21 mouse cellular contexts compared by ENCODE assay signal in the genomic region with DNA sequence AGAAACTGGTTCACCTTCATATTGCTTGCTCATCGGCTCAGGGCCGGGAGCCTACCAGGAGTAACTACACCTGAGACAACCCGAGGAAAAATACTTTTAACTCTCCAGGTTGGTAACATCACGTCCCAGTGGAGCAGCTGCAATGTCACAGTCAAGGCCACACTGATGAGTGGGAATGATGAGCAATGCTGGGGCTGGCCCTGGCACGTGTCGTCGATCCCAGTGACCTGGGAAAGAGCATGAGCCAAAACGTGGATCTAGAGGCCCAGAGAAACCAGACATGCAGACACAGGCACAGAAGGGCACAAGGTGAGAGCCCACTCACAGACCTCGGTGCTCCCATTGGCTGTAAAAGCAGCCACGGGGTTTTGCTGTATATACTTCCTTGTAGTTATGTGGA.
DNase-seq lines count a peak whose midpoint lies in the region; ATAC-seq and TF ChIP-seq lines count a peak whose summit lies in the region.
"Had no signal": no experiment of that assay in that cellular context is flagged by ENCODE, and none has a peak within 500 bp of the region (broad histone marks: within the 10 kb centered on the region; RNA-seq: fewer than 3 reads in every experiment).

No protein-coding gene starts in this region.

- H3K27ac ChIP-seq in gastrocnemius, adult 2 months: peak overlapping the region; percentile 93
- peak overlapping the region; percentile 86; the same call in 1 of the 2 replicates for H3K27ac ChIP-seq in lung, embryonic 14.5 days (ENCODE audit: low read depth)
- no peak overlapping the region for H3K27ac ChIP-seq in heart, embryonic 11.5 days (ENCODE audit: low read depth, low read length)
- H3K27ac ChIP-seq: hindbrain, embryonic 14.5 days; kidney, embryonic 15.5 days; liver, embryonic 13.5 days; neural tube, embryonic 15.5 days had no signal

- intact Hi-C loops in gastrocnemius, adult 2 months (cut with DNase I): loop anchor here (5.0 kb wide), 1 partner anchor 90 kb away; no protein-coding TSS in a partner anchor

- H3K4me1 ChIP-seq in lung, embryonic 14.5 days (ENCODE audit: insufficient read depth): peaks cover 24% of the 10 kb centered on the region
- peaks cover 31% of the 10 kb centered on the region for H3K4me1 ChIP-seq in heart, embryonic 11.5 days (ENCODE audit: control insufficient read depth, insufficient read depth, low read length)
- H3K4me1 ChIP-seq: liver, embryonic 13.5 days had no signal

- H3K9ac ChIP-seq in lung, embryonic 14.5 days: no peak overlapping the region
- H3K9ac ChIP-seq in heart, embryonic 11.5 days (ENCODE audit: low read depth, low read length): no peak overlapping the region
- H3K9ac ChIP-seq: forebrain, postnatal 0 days; hindbrain, embryonic 14.5 days; kidney, embryonic 15.5 days; liver, embryonic 13.5 days; neural tube, embryonic 15.5 days had no signal

- no peak overlapping the region for H3K4me2 ChIP-seq in lung, embryonic 14.5 days
- no peak overlapping the region for H3K4me2 ChIP-seq in heart, embryonic 11.5 days
- H3K4me2 ChIP-seq: hindbrain, embryonic 14.5 days; kidney, embryonic 15.5 days; liver, embryonic 13.5 days; midbrain, embryonic 11.5 days; neural tube, embryonic 15.5 days had no signal

- no peak for TF ChIP-seq CTCF in gastrocnemius, adult 2 months (IDR thresholded peaks at IDR 0.05)
- TF ChIP-seq CTCF in lung, embryonic 14.5 days (IDR thresholded peaks at IDR 0.05; ENCODE audit: low read depth): no peak

- WGBS in lung, embryonic 14.5 days: 65% methylated on average over 10 of the region's 10 CpGs
- WGBS in heart, embryonic 11.5 days (ENCODE audit: insufficient replicate concordance): 72% methylated on average over 10 of the region's 10 CpGs

- H3K36me3 ChIP-seq in lung, embryonic 14.5 days (ENCODE audit: insufficient read depth): no peaks in the 10 kb centered on the region
- H3K36me3 ChIP-seq in heart, embryonic 11.5 days (ENCODE audit: control insufficient read depth, insufficient read depth, low read length): no peaks in the 10 kb centered on the region
- H3K36me3 ChIP-seq: kidney, embryonic 15.5 days; liver, embryonic 13.5 days; neural tube, embryonic 15.5 days had no signal

- H3K27me3 ChIP-seq in lung, embryonic 14.5 days (ENCODE audit: insufficient read depth, low read length): no peaks in the 10 kb centered on the region
- no peaks in the 10 kb centered on the region for H3K27me3 ChIP-seq in heart, embryonic 11.5 days (ENCODE audit: control insufficient read depth, insufficient read depth, low read length)
- H3K27me3 ChIP-seq: kidney, embryonic 15.5 days; liver, embryonic 13.5 days; neural tube, embryonic 15.5 days had no signal

- 0 out of 2 replicates have a peak, but pooled peaks have one; percentile 2 for ATAC-seq in lung, embryonic 14.5 days (ENCODE audit: insufficient read depth)
- ATAC-seq in heart, embryonic 11.5 days (replicated peaks; ENCODE audit: insufficient number of reproducible peaks, low FRiP score, low TSS enrichment): no peak
- ATAC-seq: forebrain, postnatal 0 days; inflammation-experienced regulatory T-cells, adult 6 months; lung, postnatal 0 days had no signal

- H3K4me3 ChIP-seq in gastrocnemius, adult 2 months: peak overlapping the region; percentile 64
- H3K4me3 ChIP-seq in lung, embryonic 14.5 days (ENCODE audit: low read depth, low read length): no peak overlapping the region
- H3K4me3 ChIP-seq in heart, embryonic 11.5 days (ENCODE audit: low read depth, low read length): no peak overlapping the region
- H3K4me3 ChIP-seq: kidney, embryonic 15.5 days; liver, embryonic 13.5 days; neural tube, embryonic 15.5 days had no signal

- H3K9me3 ChIP-seq in lung, embryonic 14.5 days (ENCODE audit: low read depth, low read length): no peaks in the 10 kb centered on the region
- no peaks in the 10 kb centered on the region for H3K9me3 ChIP-seq in heart, embryonic 11.5 days (replicated peaks; ENCODE audit: control insufficient read depth, low read length)
- H3K9me3 ChIP-seq: kidney, embryonic 15.5 days; liver, embryonic 13.5 days; neural tube, embryonic 15.5 days had no signal

- peak; percentile 50 for DNase-seq in gastrocnemius, adult 2 months
- no peak for DNase-seq in gastrocnemius, postnatal 25 days
- no peak for DNase-seq in lung, embryonic 14.5 days
- DNase-seq in lung, postnatal 10 days: no peak
- peak; percentile 80 for DNase-seq in adrenal gland, adult 8-10 months
- DNase-seq in brain, adult 2 months (ENCODE audit: low read depth, low spot score): peak; percentile 16
- no peak for DNase-seq in cerebellum, postnatal 14 days
- DNase-seq: cerebellum, adult 2 months; forebrain, postnatal 0 days; heart, postnatal 36 days; kidney, postnatal 36 days; layer of hippocampus, postnatal 36 days; liver, embryonic 13.5 days; right cerebral cortex, adult 18-20 months had no signal

Comparison
In these comparisons a context has a peak if more than half of its experiments do, and no peak if none do; other contexts are left out.
1. DNase-seq: peak in gastrocnemius, adult 2 months (single experiment), adrenal gland, adult 8-10 months (single experiment) and brain, adult 2 months (single experiment); none in gastrocnemius, postnatal 25 days (single experiment), lung, embryonic 14.5 days (single experiment), lung, postnatal 10 days (single experiment) and cerebellum, postnatal 14 days (0 of 2).